Mouse (Mus musculus) ES-Bruce4 (cell line): ENCODE data around the gene Timm8a2.

Experiments used
- EP300 ChIP-seq: IDR thresholded peaks from 2 replicates; pipeline ENCODE4 v1.6.1; 2011; ENCODE audit warnings: low read depth, low read length; ENCODE audit not compliant: insufficient read depth
- POLR2A ChIP-seq: IDR thresholded peaks from one replicate; pipeline ENCODE4 v1.8.1; 2011; ENCODE audit warnings: low read length; ENCODE audit not compliant: insufficient read depth

DNA sequence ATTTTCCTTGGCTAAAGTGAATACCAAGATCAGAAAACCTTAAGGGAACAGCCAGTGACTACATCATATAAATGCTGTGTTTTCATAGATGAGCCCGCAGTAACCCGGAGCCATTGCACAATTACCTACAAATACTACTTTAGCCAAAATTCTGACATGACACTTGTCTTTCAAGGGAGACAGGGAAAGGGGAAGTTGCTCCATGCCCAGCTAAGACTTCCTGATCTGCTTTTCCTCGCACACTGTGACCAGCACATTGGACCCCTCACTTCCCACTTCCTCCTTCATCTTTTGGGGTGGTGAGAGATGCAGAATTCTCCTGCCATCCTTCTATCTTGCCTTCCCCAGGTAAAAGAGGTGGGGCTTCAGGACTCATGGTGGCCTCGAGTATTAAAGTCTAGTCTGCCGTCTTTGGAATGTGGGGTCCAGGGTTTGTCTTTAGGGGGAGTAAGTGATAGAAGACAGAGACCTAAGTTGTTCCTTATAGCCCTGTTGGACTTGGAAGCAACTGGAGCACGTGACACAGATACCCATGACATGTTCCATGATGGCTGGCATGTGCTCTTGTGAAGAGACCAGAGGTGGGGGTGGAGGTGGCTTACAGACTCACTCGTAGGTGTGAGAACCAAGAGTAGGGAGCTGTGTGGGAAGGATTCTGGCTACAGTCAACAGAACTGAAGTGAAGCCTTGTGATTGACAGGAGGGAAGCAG is 39.5 kb upstream of the Timm8a2 start:
- TF ChIP-seq EP300 = no peak
- no peak for TF ChIP-seq POLR2A
